Mouse (Mus musculus): ENCODE data around the gene Phc3.

DNA sequence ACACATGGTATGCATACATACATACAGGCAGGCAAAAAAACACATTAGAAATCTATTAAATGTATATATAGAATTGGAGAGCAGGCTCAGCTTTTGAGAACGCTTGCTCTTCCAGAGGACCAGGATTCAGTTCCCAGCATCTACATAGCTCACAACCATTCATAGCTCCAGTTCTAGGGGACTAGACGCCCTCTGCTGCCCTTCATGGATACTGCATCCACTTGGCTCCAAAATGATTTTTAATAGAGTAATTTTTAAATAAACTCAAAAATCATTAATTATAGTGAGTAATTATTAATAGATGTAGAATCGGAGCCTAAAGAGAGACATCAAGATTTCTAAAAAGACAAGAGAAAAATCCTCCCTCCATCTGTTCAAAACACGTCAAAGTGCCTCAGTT, 6.1 kb downstream of the Phc3 start:
- TF ChIP-seq CTCF (IDR thresholded peaks at IDR 0.05): peak; percentile 45
- TF ChIP-seq EP300 (IDR thresholded peaks at IDR 0.05): no peak

Data from lung, postnatal 0 days (tissue).